Mouse (Mus musculus): ENCODE measurements at regions not wholly inside any gene's neighbourhood (a gene's known extent, or its start where the extent isn't known, plus 50 kb on each side); places are given as distances from the start of the nearest gene placed in this dataset.

DNA sequence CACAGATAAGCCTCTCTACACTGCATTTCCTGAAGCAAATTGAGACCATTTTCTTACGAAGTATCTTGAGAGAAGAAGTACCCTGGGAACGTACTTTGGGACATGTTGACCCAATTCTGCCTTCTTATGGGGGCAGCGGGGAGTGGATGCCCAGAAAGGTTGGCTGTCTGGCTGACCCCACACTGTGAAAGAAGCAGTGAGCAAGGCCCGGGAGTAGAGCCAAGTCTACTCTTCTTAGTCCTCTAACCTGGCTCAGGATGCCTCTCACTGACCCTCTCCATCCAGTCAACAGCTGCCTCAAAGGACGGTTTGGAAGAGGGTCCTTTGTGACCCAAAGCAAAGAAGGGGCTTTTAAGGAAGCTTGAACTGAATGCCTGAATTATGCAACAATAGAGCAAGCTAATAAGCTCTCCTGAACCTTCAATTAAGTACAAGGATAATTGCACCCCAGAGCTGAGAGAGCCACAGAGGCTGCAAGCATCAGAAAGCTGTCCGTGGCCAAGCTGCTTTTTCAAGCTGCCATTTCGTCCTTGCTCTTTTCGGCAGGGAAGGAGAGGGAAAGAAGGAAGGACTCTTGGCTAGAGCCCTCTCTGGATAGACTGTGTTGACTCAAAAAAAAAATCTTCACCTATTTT is 70.3 kb downstream of the Pctp start:
- no peaks in the 10 kb centered on the region for H3K9me3 ChIP-seq (ENCODE audit: control insufficient read depth, low read length)
- no peak overlapping the region for H3K4me2 ChIP-seq (replicated peaks; ENCODE audit: low read depth, low read length, severe bottlenecking)
- H3K9ac ChIP-seq (ENCODE audit: low read depth, low read length, severe bottlenecking): no peak overlapping the region
- no peak for DNase-seq (ENCODE audit: low spot score)
- H3K36me3 ChIP-seq (ENCODE audit: control insufficient read depth, insufficient read depth, low read length): no peaks in the 10 kb centered on the region
- H3K4me1 ChIP-seq (ENCODE audit: control insufficient read depth, insufficient read depth, low read length): no peaks in the 10 kb centered on the region
- no peak overlapping the region for H3K4me3 ChIP-seq (replicated peaks; ENCODE audit: low read length)
- ATAC-seq (ENCODE audit: low FRiP score, low read depth): no peak
- no peaks in the 10 kb centered on the region for H3K27me3 ChIP-seq (ENCODE audit: control insufficient read depth, insufficient read depth, low read length)
- H3K27ac ChIP-seq (replicated peaks; ENCODE audit: low read depth, low read length): no peak overlapping the region
- 74% methylated on average over 8 of the region's 8 CpGs for WGBS
- no peak for TF ChIP-seq POLR2A (IDR thresholded peaks at IDR 0.05; ENCODE audit: borderline replicate concordance, extremely low read depth, insufficient read depth, insufficient read length)

DNA sequence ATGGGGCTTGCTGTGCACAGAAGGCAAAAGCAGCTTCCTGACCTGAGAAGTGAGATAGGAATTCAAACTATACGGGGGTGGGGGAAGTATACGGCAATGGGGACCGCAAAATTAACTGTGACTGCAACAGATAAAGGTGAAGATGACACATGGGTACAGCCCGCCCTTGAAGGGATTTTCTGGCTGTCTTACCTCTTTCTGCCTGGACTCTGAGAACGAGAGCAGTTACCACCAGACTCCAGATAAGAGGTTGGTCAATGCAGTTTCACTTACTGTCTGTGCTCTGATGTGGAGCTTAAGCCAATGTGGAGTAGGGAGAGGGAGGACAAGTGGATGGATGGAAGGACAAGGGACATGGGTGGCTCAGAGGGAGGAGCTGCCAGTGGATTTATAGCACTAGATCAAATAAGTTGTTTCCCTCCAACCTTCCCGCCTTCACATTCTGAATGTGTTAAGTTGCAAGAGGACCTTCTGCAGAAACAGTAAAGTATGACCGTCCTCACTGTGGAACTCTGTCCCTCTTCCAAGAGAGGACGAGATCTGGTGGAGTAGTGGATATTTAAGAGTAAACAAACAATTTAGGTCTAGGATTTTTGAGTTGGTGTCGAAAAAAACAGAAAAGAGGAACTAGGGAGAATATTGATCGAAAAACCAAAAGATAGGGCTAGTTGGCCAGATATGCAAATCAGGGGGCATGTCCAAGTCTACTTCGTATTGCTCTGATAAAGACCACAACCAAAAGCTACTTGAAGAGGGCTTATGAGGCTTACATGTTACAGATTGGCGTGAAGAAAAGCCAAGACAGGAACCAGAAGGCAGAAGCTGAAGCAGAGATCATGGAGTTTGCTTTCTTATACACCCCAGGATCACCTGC is 73.3 kb downstream of the Pctp start:
- no peak for TF ChIP-seq POLR2A (IDR thresholded peaks at IDR 0.05; ENCODE audit: borderline replicate concordance, extremely low read depth, insufficient read depth, insufficient read length)
- no peak overlapping the region for H3K27ac ChIP-seq (replicated peaks; ENCODE audit: low read depth, low read length)
- no peaks in the 10 kb centered on the region for H3K9me3 ChIP-seq (ENCODE audit: control insufficient read depth, low read length)
- no peak overlapping the region for H3K4me2 ChIP-seq (replicated peaks; ENCODE audit: low read depth, low read length, severe bottlenecking)
- H3K36me3 ChIP-seq (ENCODE audit: control insufficient read depth, insufficient read depth, low read length): no peaks in the 10 kb centered on the region
- DNase-seq (ENCODE audit: low spot score) (no peak), ATAC-seq (ENCODE audit: low FRiP score, low read depth) (no peak)
- WGBS: 78% methylated on average over 12 of the region's 12 CpGs
- no peak overlapping the region for H3K9ac ChIP-seq (ENCODE audit: low read depth, low read length, severe bottlenecking)
- H3K4me3 ChIP-seq (replicated peaks; ENCODE audit: low read length): no peak overlapping the region
- H3K27me3 ChIP-seq (ENCODE audit: control insufficient read depth, insufficient read depth, low read length): no peaks in the 10 kb centered on the region
- H3K4me1 ChIP-seq (ENCODE audit: control insufficient read depth, insufficient read depth, low read length): no peaks in the 10 kb centered on the region

- 84% methylated on average over 3 of the region's 3 CpGs for WGBS
- DNase-seq (ENCODE audit: low spot score): no peak
- ATAC-seq (ENCODE audit: low FRiP score, low read depth): no peak
- no peaks in the 10 kb centered on the region for H3K36me3 ChIP-seq (ENCODE audit: control insufficient read depth, insufficient read depth, low read length)
- no peaks in the 10 kb centered on the region for H3K27me3 ChIP-seq (ENCODE audit: control insufficient read depth, insufficient read depth, low read length)
- no peak overlapping the region for H3K9ac ChIP-seq (ENCODE audit: low read depth, low read length, severe bottlenecking)
- no peaks in the 10 kb centered on the region for H3K4me1 ChIP-seq (ENCODE audit: control insufficient read depth, insufficient read depth, low read length)
- H3K4me2 ChIP-seq (replicated peaks; ENCODE audit: low read depth, low read length, severe bottlenecking): no peak overlapping the region
- TF ChIP-seq POLR2A (IDR thresholded peaks at IDR 0.05; ENCODE audit: borderline replicate concordance, extremely low read depth, insufficient read depth, insufficient read length): no peak
- H3K9me3 ChIP-seq (ENCODE audit: control insufficient read depth, low read length): no peaks in the 10 kb centered on the region
- H3K4me3 ChIP-seq (replicated peaks; ENCODE audit: low read length): no peak overlapping the region
- H3K27ac ChIP-seq (replicated peaks; ENCODE audit: low read depth, low read length): no peak overlapping the region
Observed at GRCm38 (mm10) chr11:89927483-89928156, 75.1 kb downstream of the Pctp start.

DNA sequence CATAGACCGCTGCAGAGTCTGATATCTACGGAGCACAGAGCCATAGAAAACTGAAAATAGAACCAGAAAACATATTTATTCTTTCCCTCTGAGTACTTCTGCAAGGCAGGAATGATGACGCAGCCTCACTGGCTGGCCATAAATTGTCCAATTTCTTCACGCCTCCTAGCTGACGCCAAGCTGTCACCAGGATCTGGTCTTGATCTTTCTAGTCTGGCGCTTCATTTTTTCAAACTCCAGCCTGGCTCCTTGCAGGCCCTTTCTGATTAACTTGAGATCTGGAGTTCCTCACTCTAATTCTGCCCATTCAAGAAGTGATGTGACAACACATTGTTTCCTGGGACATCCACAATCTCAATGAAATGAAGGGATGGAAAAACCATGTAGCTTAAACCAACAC is 80.1 kb downstream of the Pctp start:
- WGBS: 45% methylated on average over 6 of the region's 6 CpGs
- Histone ChIP-seq H3K9me3 (ENCODE audit: control insufficient read depth, low read length) (no peaks in the 10 kb centered on the region), H3K4me2 (replicated peaks; ENCODE audit: low read depth, low read length, severe bottlenecking) (no peak overlapping the region), H3K9ac (ENCODE audit: low read depth, low read length, severe bottlenecking) (no peak overlapping the region), H3K4me3 (replicated peaks; ENCODE audit: low read length) (no peak overlapping the region), H3K36me3 (ENCODE audit: control insufficient read depth, insufficient read depth, low read length) (no peaks in the 10 kb centered on the region), H3K4me1 (ENCODE audit: control insufficient read depth, insufficient read depth, low read length) (no peaks in the 10 kb centered on the region), H3K27ac (replicated peaks; ENCODE audit: low read depth, low read length) (no peak overlapping the region), H3K27me3 (ENCODE audit: control insufficient read depth, insufficient read depth, low read length) (no peaks in the 10 kb centered on the region)
- peak; percentile 25 for DNase-seq (ENCODE audit: low spot score)
- TF ChIP-seq POLR2A (IDR thresholded peaks at IDR 0.05; ENCODE audit: borderline replicate concordance, extremely low read depth, insufficient read depth, insufficient read length): no peak
- ATAC-seq (ENCODE audit: low FRiP score, low read depth): no peak

GRCm38 (mm10) chr11:89921146-89921545 is 81.5 kb downstream of the Pctp start:
- peak; percentile 41; the same call in 1 of the 2 replicates for ATAC-seq (ENCODE audit: low FRiP score, low read depth)
- Histone ChIP-seq H3K4me1 (ENCODE audit: control insufficient read depth, insufficient read depth, low read length) (no peaks in the 10 kb centered on the region), H3K4me2 (replicated peaks; ENCODE audit: low read depth, low read length, severe bottlenecking) (no peak overlapping the region), H3K9ac (ENCODE audit: low read depth, low read length, severe bottlenecking) (no peak overlapping the region), H3K4me3 (replicated peaks; ENCODE audit: low read length) (no peak overlapping the region), H3K9me3 (ENCODE audit: control insufficient read depth, low read length) (no peaks in the 10 kb centered on the region), H3K27ac (replicated peaks; ENCODE audit: low read depth, low read length) (no peak overlapping the region), H3K27me3 (ENCODE audit: control insufficient read depth, insufficient read depth, low read length) (no peaks in the 10 kb centered on the region), H3K36me3 (ENCODE audit: control insufficient read depth, insufficient read depth, low read length) (no peaks in the 10 kb centered on the region)
- WGBS: 39% methylated on average over 5 of the region's 6 CpGs
- peak; percentile 47 for DNase-seq (ENCODE audit: low spot score)
- TF ChIP-seq POLR2A (IDR thresholded peaks at IDR 0.05; ENCODE audit: borderline replicate concordance, extremely low read depth, insufficient read depth, insufficient read length): no peak

Data from limb, embryonic 14.5 days (tissue).